Mouse (Mus musculus): ENCODE measurements at regions not wholly inside any gene's neighbourhood (a gene's known extent, or its start where the extent isn't known, plus 50 kb on each side); places are given as distances from the start of the nearest gene placed in this dataset.

DNA sequence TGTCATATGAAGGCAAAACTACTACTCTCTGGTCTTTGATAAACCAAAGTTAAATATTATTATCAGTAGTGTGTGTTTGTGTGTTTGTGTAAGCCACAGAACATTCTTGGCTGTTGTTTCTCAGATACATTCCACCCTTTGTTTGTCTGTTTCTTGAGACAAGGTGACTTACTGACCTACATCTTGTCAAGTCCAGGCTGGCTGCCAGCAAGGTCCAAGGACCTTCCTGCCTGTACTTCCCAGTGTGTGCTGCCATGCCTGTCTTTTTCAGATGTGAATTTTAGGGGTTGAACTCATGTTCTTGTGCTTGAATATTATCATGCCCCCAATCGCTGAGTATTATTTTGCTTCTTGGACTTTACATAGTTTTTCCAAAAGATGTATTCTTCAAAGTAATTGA is 235.5 kb upstream of the Fermt1 start:
- H3K4me1 ChIP-seq (replicated peaks; ENCODE audit: control insufficient read depth, insufficient read depth, low read length): no peaks in the 10 kb centered on the region
- no peak for TF ChIP-seq CTCF (IDR thresholded peaks at IDR 0.05; ENCODE audit: low read depth)
- H3K4me3 ChIP-seq (ENCODE audit: low read depth, low read length): no peak overlapping the region
- no peak overlapping the region for H3K4me2 ChIP-seq (replicated peaks; ENCODE audit: low read depth)
- WGBS: 92% methylated on average over 1 of the region's 1 CpGs
- no peaks in the 10 kb centered on the region for H3K27me3 ChIP-seq (replicated peaks; ENCODE audit: control insufficient read depth, insufficient read depth, low read length)
- H3K9ac ChIP-seq (ENCODE audit: low read depth, low read length): no peak overlapping the region
- H3K9me3 ChIP-seq (ENCODE audit: control insufficient read depth): no peaks in the 10 kb centered on the region
- H3K36me3 ChIP-seq (ENCODE audit: control insufficient read depth, insufficient read depth): no peaks in the 10 kb centered on the region
- no peak for ATAC-seq
- no peak overlapping the region for H3K27ac ChIP-seq (ENCODE audit: low read depth, low read length)

DNA sequence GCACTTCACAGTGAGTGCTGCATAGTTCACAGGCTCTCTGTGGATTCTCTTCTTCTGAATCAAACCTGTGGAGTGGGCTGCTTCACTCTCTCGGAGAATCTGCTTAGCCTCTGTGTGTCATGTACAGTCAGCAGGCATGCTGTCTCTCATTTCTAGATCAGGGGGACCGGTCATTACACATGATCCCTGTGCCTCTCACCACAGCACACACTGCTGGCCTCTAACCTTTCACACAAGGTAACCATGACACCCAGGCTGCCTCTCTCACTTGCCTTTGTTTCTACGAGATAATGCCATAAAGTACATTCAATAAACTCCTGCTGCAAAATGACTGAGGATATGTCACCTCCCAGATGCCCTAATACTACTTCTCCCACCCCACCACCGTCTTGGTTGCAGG is 237.2 kb upstream of the Fermt1 start:
- Histone ChIP-seq H3K27me3 (replicated peaks; ENCODE audit: control insufficient read depth, insufficient read depth, low read length) (no peaks in the 10 kb centered on the region), H3K9ac (ENCODE audit: low read depth, low read length) (no peak overlapping the region), H3K9me3 (ENCODE audit: control insufficient read depth) (no peaks in the 10 kb centered on the region), H3K36me3 (ENCODE audit: control insufficient read depth, insufficient read depth) (no peaks in the 10 kb centered on the region), H3K27ac (ENCODE audit: low read depth, low read length) (no peak overlapping the region), H3K4me3 (ENCODE audit: low read depth, low read length) (no peak overlapping the region), H3K4me1 (replicated peaks; ENCODE audit: control insufficient read depth, insufficient read depth, low read length) (no peaks in the 10 kb centered on the region), H3K4me2 (replicated peaks; ENCODE audit: low read depth) (no peak overlapping the region)
- TF ChIP-seq CTCF (IDR thresholded peaks at IDR 0.05; ENCODE audit: low read depth): no peak
- ATAC-seq: no peak
- WGBS: 62% methylated on average over 4 of the region's 4 CpGs

DNA sequence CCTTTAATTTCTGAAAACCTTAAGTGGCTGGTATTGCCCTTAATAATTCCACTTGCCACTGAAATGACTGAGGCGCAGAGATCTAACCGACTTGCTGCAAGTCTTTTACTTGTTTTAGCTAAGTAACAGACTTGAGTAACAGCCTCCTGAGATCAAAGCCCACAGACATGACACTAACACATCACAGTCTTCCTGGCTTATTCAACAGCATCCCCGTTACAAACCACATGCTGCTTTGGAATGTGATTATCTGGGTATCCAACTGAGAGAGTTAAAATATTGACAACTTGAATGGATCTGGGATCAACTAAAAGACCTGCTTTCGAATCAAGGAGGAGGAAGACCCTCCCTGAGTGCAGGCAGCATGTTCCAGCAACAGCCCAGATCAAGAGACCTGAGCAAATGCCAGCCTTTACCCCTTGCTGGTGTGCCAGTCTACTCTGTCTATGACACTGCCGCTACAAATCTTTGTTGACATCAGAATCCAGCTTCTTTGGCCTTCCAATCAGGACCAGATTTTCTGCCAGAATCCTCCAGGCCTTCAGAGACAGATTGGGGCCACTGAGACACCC is 258.7 kb upstream of the Fermt1 start:
- Histone ChIP-seq H3K9ac (ENCODE audit: low read depth, low read length) (no peak overlapping the region), H3K36me3 (ENCODE audit: control insufficient read depth, insufficient read depth) (no peaks in the 10 kb centered on the region), H3K4me1 (replicated peaks; ENCODE audit: control insufficient read depth, insufficient read depth, low read length) (no peaks in the 10 kb centered on the region), H3K9me3 (ENCODE audit: control insufficient read depth) (no peaks in the 10 kb centered on the region), H3K4me3 (ENCODE audit: low read depth, low read length) (no peak overlapping the region), H3K27ac (ENCODE audit: low read depth, low read length) (no peak overlapping the region), H3K4me2 (replicated peaks; ENCODE audit: low read depth) (no peak overlapping the region), H3K27me3 (replicated peaks; ENCODE audit: control insufficient read depth, insufficient read depth, low read length) (no peaks in the 10 kb centered on the region)
- TF ChIP-seq CTCF (IDR thresholded peaks at IDR 0.05; ENCODE audit: low read depth): no peak
- no peak for ATAC-seq
- WGBS: 43% methylated on average over 5 of the region's 5 CpGs

DNA sequence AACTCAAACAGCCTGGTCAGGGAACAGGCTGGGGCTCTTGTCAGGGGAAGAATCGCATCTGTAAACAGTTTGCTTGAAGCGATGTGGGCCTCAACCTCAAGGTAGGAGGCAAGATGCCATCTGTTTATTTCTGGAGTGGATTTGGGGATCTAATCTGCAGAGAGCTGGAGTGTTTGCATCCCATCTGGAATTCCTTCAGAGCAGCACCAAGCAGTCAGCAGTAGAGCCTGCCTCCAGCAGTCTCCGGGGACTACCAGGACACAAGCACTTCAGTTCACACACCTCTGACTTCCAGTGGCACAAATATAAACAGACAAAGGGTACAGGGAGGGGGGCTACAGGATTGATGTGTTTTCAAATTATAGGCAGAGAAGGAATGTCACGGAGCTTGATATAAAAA is 262.8 kb upstream of the Fermt1 start:
- ATAC-seq: no peak
- no peak overlapping the region for H3K4me3 ChIP-seq (ENCODE audit: low read depth, low read length)
- no peak overlapping the region; the same call in 1 of the 2 replicates for H3K27ac ChIP-seq (ENCODE audit: low read depth, low read length)
- H3K9me3 ChIP-seq (ENCODE audit: control insufficient read depth): no peaks in the 10 kb centered on the region
- no peak overlapping the region for H3K4me2 ChIP-seq (replicated peaks; ENCODE audit: low read depth)
- no peaks in the 10 kb centered on the region for H3K27me3 ChIP-seq (replicated peaks; ENCODE audit: control insufficient read depth, insufficient read depth, low read length)
- 34% methylated on average over 4 of the region's 4 CpGs for WGBS
- no peaks in the 10 kb centered on the region for H3K4me1 ChIP-seq (replicated peaks; ENCODE audit: control insufficient read depth, insufficient read depth, low read length)
- H3K9ac ChIP-seq (ENCODE audit: low read depth, low read length): no peak overlapping the region
- no peak for TF ChIP-seq CTCF (IDR thresholded peaks at IDR 0.05; ENCODE audit: low read depth)
- H3K36me3 ChIP-seq (ENCODE audit: control insufficient read depth, insufficient read depth): no peaks in the 10 kb centered on the region

DNA sequence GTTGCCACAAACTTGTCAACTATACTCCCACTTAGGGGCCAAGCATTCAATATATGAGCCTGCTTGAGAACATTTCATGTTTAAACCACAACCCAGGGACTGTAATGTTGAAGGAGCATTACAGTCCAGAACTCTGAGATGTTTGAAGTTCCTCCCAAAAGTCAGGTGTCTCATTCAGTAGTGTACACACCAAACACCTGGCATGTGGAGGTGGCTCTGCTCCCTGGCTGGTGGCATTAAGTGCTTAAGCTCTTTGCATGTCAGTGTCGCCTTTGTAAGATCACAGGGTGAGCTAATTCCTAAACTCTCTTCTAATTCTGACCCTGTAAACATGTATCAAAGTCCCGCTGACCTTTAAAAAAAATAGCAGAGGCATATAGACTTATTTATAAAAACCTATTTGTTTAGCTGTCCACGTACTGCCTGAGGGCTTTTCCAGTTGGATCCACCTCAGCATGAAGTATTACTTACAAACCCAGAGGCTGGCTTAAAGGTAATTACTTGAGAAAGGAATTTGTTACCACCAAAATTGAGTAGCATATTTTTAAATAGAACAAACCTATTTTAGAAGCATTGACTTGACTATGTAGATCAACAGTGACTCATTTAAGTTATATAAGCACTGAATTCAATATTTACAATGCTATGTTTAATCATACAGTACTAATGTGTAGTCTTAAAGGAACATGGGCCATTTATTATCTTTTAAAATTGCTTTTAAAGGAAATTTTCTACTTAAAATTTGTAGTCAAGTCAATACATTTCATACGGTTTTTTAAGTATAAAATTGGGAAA is 276.3 kb upstream of the Fermt1 start:
- H3K27ac ChIP-seq (ENCODE audit: low read depth, low read length): no peak overlapping the region
- no peak overlapping the region for H3K4me2 ChIP-seq (replicated peaks; ENCODE audit: low read depth)
- no peaks in the 10 kb centered on the region for H3K4me1 ChIP-seq (replicated peaks; ENCODE audit: control insufficient read depth, insufficient read depth, low read length)
- no peaks in the 10 kb centered on the region for H3K36me3 ChIP-seq (ENCODE audit: control insufficient read depth, insufficient read depth)
- ATAC-seq: no peak
- no peak for TF ChIP-seq CTCF (IDR thresholded peaks at IDR 0.05; ENCODE audit: low read depth)
- H3K4me3 ChIP-seq (ENCODE audit: low read depth, low read length): no peak overlapping the region
- no peaks in the 10 kb centered on the region for H3K9me3 ChIP-seq (ENCODE audit: control insufficient read depth)
- no peak overlapping the region for H3K9ac ChIP-seq (ENCODE audit: low read depth, low read length)
- WGBS: 68% methylated on average over 4 of the region's 4 CpGs
- no peaks in the 10 kb centered on the region for H3K27me3 ChIP-seq (replicated peaks; ENCODE audit: control insufficient read depth, insufficient read depth, low read length)

DNA sequence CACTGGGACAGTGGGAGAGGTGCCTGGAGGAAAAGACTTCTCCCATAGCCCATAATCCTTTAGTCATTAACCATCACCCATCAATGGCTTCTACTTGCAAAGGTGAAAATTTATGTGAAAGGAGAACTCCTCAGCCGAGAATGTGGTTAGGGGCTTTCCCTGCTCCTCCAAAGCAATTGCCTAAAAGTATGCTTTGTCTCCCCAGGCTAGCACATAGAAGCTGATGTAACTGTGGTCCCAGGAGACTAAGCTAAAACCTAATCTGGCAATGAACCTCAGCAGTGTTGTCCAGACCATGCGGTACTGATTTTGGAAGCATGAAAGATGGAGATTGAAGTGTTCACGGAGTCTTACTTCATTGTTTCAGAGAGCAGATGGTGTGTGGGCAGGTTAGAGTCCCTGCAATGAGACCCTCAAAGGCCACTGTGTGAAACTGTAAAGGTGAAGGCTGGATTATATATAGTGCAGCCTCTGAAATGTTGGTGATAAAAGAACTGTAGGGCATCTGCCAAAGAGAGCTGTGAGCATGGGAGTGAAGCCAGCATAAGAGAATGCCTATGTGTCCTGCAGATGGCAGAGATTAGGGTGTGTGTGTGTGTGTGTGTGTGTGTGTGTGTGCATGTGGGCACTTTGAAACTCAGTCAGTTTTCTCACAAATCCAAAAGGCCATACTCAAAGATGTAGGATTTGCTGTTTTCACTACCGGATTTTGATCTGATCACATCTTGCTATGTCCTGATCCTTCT is 289.6 kb upstream of the Fermt1 start:
- no peak overlapping the region for H3K4me2 ChIP-seq (replicated peaks; ENCODE audit: low read depth)
- TF ChIP-seq CTCF (IDR thresholded peaks at IDR 0.05; ENCODE audit: low read depth): no peak
- H3K4me3 ChIP-seq (ENCODE audit: low read depth, low read length): no peak overlapping the region
- H3K9me3 ChIP-seq (ENCODE audit: control insufficient read depth): no peaks in the 10 kb centered on the region
- 81% methylated on average over 4 of the region's 4 CpGs for WGBS
- H3K4me1 ChIP-seq (replicated peaks; ENCODE audit: control insufficient read depth, insufficient read depth, low read length): no peaks in the 10 kb centered on the region
- H3K36me3 ChIP-seq (ENCODE audit: control insufficient read depth, insufficient read depth): no peaks in the 10 kb centered on the region
- no peaks in the 10 kb centered on the region for H3K27me3 ChIP-seq (replicated peaks; ENCODE audit: control insufficient read depth, insufficient read depth, low read length)
- no peak for ATAC-seq
- no peak overlapping the region for H3K9ac ChIP-seq (ENCODE audit: low read depth, low read length)
- H3K27ac ChIP-seq (ENCODE audit: low read depth, low read length): no peak overlapping the region

All from intestine, postnatal 0 days (tissue).